Mouse (Mus musculus) hindbrain, embryonic 13.5 days (tissue): Measurements from ENCODE around the gene Fam213b. TPM values are rescaled to one million over a fixed set of nuclear protein-coding genes. Genes with fewer than 3 reads are reported as not detected.

ENCODE experiments used
- ATAC-seq: fragments of 200-750 bp; cut with Nextera tagmentation; 2 replicates; pipeline ENCODE4 v1.8.0; 2017; ENCODE audit warnings: moderate TSS enrichment; ENCODE audit not compliant: low FRiP score
- H3K27ac ChIP-seq: fragments of 300-500 bp; sonication (generic); 2 replicates; pipeline ENCODE4 v1.5.1; 2015; ENCODE audit warnings: inconsistent platforms, mild to moderate bottlenecking, moderate library complexity
- H3K27me3 ChIP-seq: fragments of 300-500 bp; sonication (generic); 2 replicates; pipeline ENCODE4 v1.6.1; 2015; ENCODE audit warnings: mild to moderate bottlenecking, inconsistent platforms
- H3K36me3 ChIP-seq: fragments of 300-500 bp; sonication (generic); 2 replicates; pipeline ENCODE4 v1.6.1; 2015; ENCODE audit warnings: mild to moderate bottlenecking, inconsistent platforms
- H3K4me1 ChIP-seq: fragments of 300-500 bp; sonication (generic); replicated peaks from 2 replicates; pipeline ENCODE4 v1.6.1; 2015; ENCODE audit warnings: inconsistent platforms
- H3K4me2 ChIP-seq: fragments of 300-500 bp; sonication (generic); 2 replicates; pipeline ENCODE4 v1.6.1; 2015; ENCODE audit warnings: inconsistent platforms, mild to moderate bottlenecking, moderate library complexity
- H3K4me3 ChIP-seq: fragments of 300-500 bp; sonication (generic); 2 replicates; pipeline ENCODE4 v1.5.1; 2015; ENCODE audit warnings: mild to moderate bottlenecking, inconsistent platforms
- H3K9ac ChIP-seq: fragments of 300-500 bp; sonication (generic); 2 replicates; pipeline ENCODE4 v1.6.1; 2015; ENCODE audit warnings: mild to moderate bottlenecking, inconsistent platforms
- H3K9me3 ChIP-seq: fragments of 300-500 bp; sonication (generic); 2 replicates; pipeline ENCODE4 v1.6.1; 2016; ENCODE audit warnings: inconsistent platforms
- WGBS: fragments of 180-500 bp; shearing (Covaris S2); methylation state at CpG from one replicate; pipeline ENCODE4 v1.1.7; 2015; 5-methylcytosine and 5-hydroxymethylcytosine counted together
- polyA plus RNA-seq: library from polyadenylated mRNA; unstranded; fragments of >200 nt; fragmentation: Nextera tagmentation; extraction: Ambion mirVana; gene quantifications from 2 replicates; pipeline ENCODE4 v1.2.1, GENCODE M21; 2015

The Fam213b gene
- polyA plus RNA-seq, 1 experiment from 2014 or later, result 44.1 TPM

DNA sequence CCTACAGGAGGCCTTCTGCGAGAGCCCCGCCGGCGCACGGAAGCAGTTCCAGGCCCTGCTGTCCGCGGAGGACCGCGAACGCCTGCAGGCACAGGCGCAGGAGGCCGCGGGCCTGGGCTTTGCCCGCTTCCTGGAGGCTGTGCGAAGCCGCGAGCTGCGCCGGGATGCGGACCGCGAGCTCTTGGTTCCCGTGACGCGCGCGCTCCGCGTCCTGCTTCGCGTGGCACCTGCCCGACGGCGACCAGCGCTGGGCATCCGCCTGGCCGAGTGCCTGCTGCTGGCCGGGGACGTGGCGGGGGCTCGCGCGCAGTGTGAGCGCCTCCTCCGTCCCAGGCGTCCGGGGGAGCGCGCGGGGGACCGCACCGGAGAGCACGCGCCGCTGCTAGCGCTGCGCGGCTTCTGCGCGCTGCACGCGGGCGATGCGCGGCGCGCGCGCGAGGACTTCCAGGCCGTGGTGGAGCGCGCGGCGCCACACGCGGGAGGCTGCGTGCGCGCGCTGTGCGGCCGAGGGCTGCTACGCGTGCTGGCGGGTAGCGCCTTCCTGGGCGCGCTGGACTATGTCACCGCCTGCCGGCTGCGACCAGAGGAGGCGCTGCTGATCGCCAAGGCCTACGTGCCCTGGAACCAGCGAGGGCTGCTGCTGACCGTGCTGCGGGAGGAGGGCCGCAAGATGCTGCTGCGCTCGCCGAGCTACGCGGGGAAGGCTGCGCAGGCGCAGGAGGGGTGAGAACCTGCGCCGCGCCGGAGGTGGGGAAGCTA, 43.0 kb downstream of the Fam213b start:
- peak overlapping the region; percentile 84 for H3K9ac ChIP-seq
- no peaks in the 10 kb centered on the region for H3K36me3 ChIP-seq
- peak; percentile 97 for ATAC-seq
- peak overlapping the region; percentile 51 for H3K4me3 ChIP-seq
- under 1% methylated on average over 71 of the region's 110 CpGs for WGBS
- peaks cover 14% of the 10 kb centered on the region for H3K4me1 ChIP-seq
- peak overlapping the region; percentile 89 for H3K27ac ChIP-seq
- peaks cover 43% of the 10 kb centered on the region for H3K27me3 ChIP-seq
- peak overlapping the region; percentile 81 for H3K4me2 ChIP-seq
- H3K9me3 ChIP-seq, result no peaks in the 10 kb centered on the region

GRCm38 (mm10) chr4:154854676-154855345, 44.1 kb downstream of the Fam213b start:
- peaks cover 42% of the 10 kb centered on the region for H3K27me3 ChIP-seq
- H3K9me3 ChIP-seq, result no peaks in the 10 kb centered on the region
- H3K9ac ChIP-seq, result peak overlapping the region; percentile 84; the same call in 1 of the 2 replicates
- WGBS, result 62% methylated on average over 12 of the region's 12 CpGs
- H3K27ac ChIP-seq, result no peak overlapping the region
- ATAC-seq, result no peak
- peaks cover 14% of the 10 kb centered on the region for H3K4me1 ChIP-seq
- H3K4me2 ChIP-seq, result peak overlapping the region; percentile 81
- no peaks in the 10 kb centered on the region for H3K36me3 ChIP-seq
- H3K4me3 ChIP-seq, result peak overlapping the region; percentile 51; the same call in 1 of the 2 replicates

DNA sequence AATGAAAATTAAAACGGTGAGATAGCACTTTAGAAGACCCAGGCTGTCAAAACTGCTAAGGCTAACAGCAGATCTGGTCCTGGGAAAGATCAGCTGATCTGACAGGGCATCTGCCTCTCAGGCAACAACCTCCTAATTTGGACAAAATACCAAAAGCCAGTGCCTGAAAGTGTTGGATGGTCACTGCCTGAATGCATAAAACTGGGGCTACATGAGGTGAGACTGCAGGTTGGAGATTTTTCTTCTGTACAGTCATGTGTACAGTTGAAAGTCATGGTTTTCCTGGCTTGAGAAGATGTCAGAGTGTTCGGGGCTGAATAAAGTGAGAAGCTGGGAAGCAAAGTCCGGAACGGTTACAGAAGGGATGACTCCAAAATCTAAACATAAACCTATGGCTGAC, 45.1 kb downstream of the Fam213b start:
- ATAC-seq, result no peak

GRCm38 (mm10) chr4:154852696-154853095, 46.2 kb downstream of the Fam213b start:
- no peak for ATAC-seq

More for the DNA sequence above, 45.1 kb downstream of the Fam213b start:
- H3K27ac ChIP-seq, result no peak overlapping the region
- no peak overlapping the region for H3K4me3 ChIP-seq
- no peak overlapping the region for H3K4me2 ChIP-seq
- peaks cover 34% of the 10 kb centered on the region for H3K27me3 ChIP-seq
- no peaks in the 10 kb centered on the region for H3K9me3 ChIP-seq
- WGBS, result 87% methylated on average over 4 of the region's 4 CpGs
- H3K36me3 ChIP-seq, result no peaks in the 10 kb centered on the region
- peaks cover 14% of the 10 kb centered on the region for H3K4me1 ChIP-seq
- no peak overlapping the region for H3K9ac ChIP-seq

More at GRCm38 (mm10) chr4:154852696-154853095, 46.2 kb downstream of the Fam213b start:
- no peak overlapping the region for H3K9ac ChIP-seq
- H3K9me3 ChIP-seq, result no peaks in the 10 kb centered on the region
- no peaks in the 10 kb centered on the region for H3K36me3 ChIP-seq
- 94% methylated on average over 1 of the region's 1 CpGs for WGBS
- H3K27ac ChIP-seq, result no peak overlapping the region
- peaks cover 14% of the 10 kb centered on the region for H3K4me1 ChIP-seq
- no peak overlapping the region for H3K4me3 ChIP-seq
- H3K27me3 ChIP-seq, result peaks cover 28% of the 10 kb centered on the region
- no peak overlapping the region for H3K4me2 ChIP-seq

Other genes starting within 250 kb of the Fam213b start
- not detected in 2 replicates for gene Actrt2, start 231.3 kb downstream of the Fam213b start, polyA plus RNA-seq
- gene Ttc34, start 61.7 kb downstream of the Fam213b start, polyA plus RNA-seq, result 0.56 and 0.57 TPM in 2 replicates
- 0.13 and 0.25 TPM in 2 replicates for gene Mmel1, start 29.6 kb downstream of the Fam213b start, polyA plus RNA-seq
- 0.22 and 0.25 TPM in 2 replicates for gene Tnfrsf14, start 29.4 kb upstream of the Fam213b start, polyA plus RNA-seq
- 154 and 185 TPM in 2 replicates for gene Hes5, start 61.8 kb upstream of the Fam213b start, polyA plus RNA-seq
- 37.4 and 38.1 TPM in 2 replicates for gene Pank4, start 65.0 kb upstream of the Fam213b start, polyA plus RNA-seq
- 8.4 and 11.1 TPM in 2 replicates for gene Plch2, start 157.6 kb upstream of the Fam213b start, polyA plus RNA-seq
- gene Pex10, start 167.9 kb upstream of the Fam213b start, polyA plus RNA-seq, result 18.6 and 24.2 TPM in 2 replicates
- gene Rer1, start 187.2 kb upstream of the Fam213b start, polyA plus RNA-seq, result 123 and 132 TPM in 2 replicates
- gene Morn1, start 187.4 kb upstream of the Fam213b start, polyA plus RNA-seq, result 7.1 and 8.0 TPM in 2 replicates